Mouse (Mus musculus): ENCODE measurements around the gene Adat3.

DNA sequence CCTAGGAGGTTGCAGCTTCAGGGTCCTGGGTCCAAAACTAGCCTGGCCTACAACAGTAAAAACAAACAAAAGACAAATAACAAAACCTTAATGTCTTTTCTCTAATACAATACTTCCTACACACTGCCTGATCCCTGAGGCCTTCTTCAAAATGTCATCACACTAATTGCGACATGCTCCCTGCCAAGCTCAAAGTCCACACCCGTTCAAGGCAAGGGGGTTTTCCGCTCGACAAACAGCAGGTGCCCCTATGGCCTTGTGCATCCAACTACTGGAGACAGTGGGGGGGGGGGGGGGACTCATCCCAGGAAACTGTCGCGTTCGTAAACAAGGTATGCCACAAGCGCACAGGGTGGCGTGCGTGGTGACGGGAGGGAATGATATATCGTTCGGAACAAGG lies 42.1 kb upstream of the Adat3 start:
- TF ChIP-seq POLR2A (IDR thresholded peaks at IDR 0.05; ENCODE audit: low read depth, low read length) (no peak), CTCF (IDR thresholded peaks at IDR 0.05; ENCODE audit: extremely low read depth, insufficient read depth, insufficient read length, insufficient replicate concordance) (no peak)

Measured in spleen, adult 2 months (tissue).